Mouse (Mus musculus) embryonic facial prominence, embryonic 11.5 days (tissue): Measurements from ENCODE around the gene Gm45213. TPM values are rescaled to one million over a fixed set of nuclear protein-coding genes. Genes with fewer than 3 reads are reported as not detected.

Experiments used
- ATAC-seq: fragments of 200-750 bp; cut with Nextera tagmentation; replicated peaks from 2 replicates; pipeline ENCODE4 v1.8.0; 2017; ENCODE audit warnings: low read depth; ENCODE audit not compliant: insufficient number of reproducible peaks, low FRiP score, low TSS enrichment
- DNase-seq: peaks from one replicate; pipeline ENCODE4 v3.0.0-alpha.2; 2015; ENCODE audit warnings: low spot score
- H3K27ac ChIP-seq: fragments of 300-500 bp; sonication (generic); replicated peaks from 2 replicates; pipeline ENCODE4 v1.5.1; 2014; ENCODE audit warnings: mild to moderate bottlenecking, low read depth, low read length, control low read depth
- H3K27me3 ChIP-seq: fragments of 300-500 bp; sonication (generic); 2 replicates; pipeline ENCODE4 v1.6.1; 2014; ENCODE audit warnings: mild to moderate bottlenecking, low read length, moderate library complexity, mixed read lengths; ENCODE audit not compliant: control insufficient read depth, insufficient read depth
- H3K36me3 ChIP-seq: fragments of 300-500 bp; sonication (generic); replicated peaks from 2 replicates; pipeline ENCODE4 v1.6.1; 2014; ENCODE audit warnings: low read depth, mild to moderate bottlenecking, low read length, moderate library complexity, mixed read lengths; ENCODE audit not compliant: control insufficient read depth, insufficient read depth
- H3K4me1 ChIP-seq: fragments of 300-500 bp; sonication (generic); 2 replicates; pipeline ENCODE4 v1.6.1; 2014; ENCODE audit warnings: low read length, mixed read lengths; ENCODE audit not compliant: control insufficient read depth, insufficient read depth
- H3K4me2 ChIP-seq: fragments of 300-500 bp; sonication (generic); 2 replicates; pipeline ENCODE4 v1.6.1; 2014; ENCODE audit warnings: low read depth, mild to moderate bottlenecking, control low read depth, low read length, moderate library complexity
- H3K4me3 ChIP-seq: fragments of 300-500 bp; sonication (generic); 2 replicates; pipeline ENCODE4 v1.5.1; 2014; ENCODE audit warnings: low read depth, low read length, control low read depth
- H3K9ac ChIP-seq: fragments of 300-500 bp; sonication (generic); replicated peaks from 2 replicates; pipeline ENCODE4 v1.6.1; 2014; ENCODE audit warnings: mild to moderate bottlenecking, control low read depth, low read length
- H3K9me3 ChIP-seq: fragments of 300-500 bp; sonication (generic); replicated peaks from 2 replicates; pipeline ENCODE4 v1.6.1; 2016; ENCODE audit warnings: mild to moderate bottlenecking, low read length, inconsistent platforms, mixed read lengths; ENCODE audit not compliant: control insufficient read depth
- WGBS: fragments of 180-500 bp; shearing (Covaris S2); extraction: QIAGEN DNeasy Blood & Tissue Kit; methylation state at CpG from one replicate; pipeline ENCODE4 v1.1.7; 2014; 5-methylcytosine and 5-hydroxymethylcytosine counted together
- polyA plus RNA-seq: library from polyadenylated mRNA; unstranded; fragments of >200 nt; fragmentation: Nextera tagmentation; extraction: Ambion mirVana; gene quantifications from 2 replicates; pipeline ENCODE4 v1.2.1, GENCODE M21; 2014

Gene Gm45213
- polyA plus RNA-seq, 1 experiment from 2014 or later = not detected

DNA sequence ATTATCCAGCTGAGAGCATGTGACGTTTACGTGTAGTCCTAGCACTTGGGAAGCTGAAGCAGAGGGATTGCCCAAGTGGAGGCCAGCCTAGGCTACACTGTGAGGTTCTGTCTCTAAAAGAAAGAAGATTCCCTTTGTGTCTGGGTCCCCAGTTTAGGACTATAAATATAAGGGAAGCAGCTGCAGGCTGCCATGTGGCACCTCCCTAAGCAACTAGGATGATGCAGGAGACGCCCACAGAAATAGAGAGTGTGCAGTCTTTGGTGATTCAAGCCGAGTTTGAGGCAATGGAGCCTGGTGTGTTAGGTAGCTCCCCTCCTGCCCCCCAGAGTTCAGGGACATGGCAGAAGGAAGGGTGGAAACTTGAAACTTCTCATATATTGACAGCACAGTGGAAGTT is 44.2 kb downstream of the Gm45213 start:
- WGBS = 91% methylated on average over 4 of the region's 4 CpGs
- Histone ChIP-seq H3K9me3 (no peaks in the 10 kb centered on the region), H3K9ac (no peak overlapping the region), H3K36me3 (peaks cover 11% of the 10 kb centered on the region), H3K4me2 (no peak overlapping the region), H3K4me1 (no peaks in the 10 kb centered on the region), H3K27ac (no peak overlapping the region), H3K27me3 (no peaks in the 10 kb centered on the region), H3K4me3 (no peak overlapping the region)
- DNase-seq = no peak
- no peak for ATAC-seq

DNA sequence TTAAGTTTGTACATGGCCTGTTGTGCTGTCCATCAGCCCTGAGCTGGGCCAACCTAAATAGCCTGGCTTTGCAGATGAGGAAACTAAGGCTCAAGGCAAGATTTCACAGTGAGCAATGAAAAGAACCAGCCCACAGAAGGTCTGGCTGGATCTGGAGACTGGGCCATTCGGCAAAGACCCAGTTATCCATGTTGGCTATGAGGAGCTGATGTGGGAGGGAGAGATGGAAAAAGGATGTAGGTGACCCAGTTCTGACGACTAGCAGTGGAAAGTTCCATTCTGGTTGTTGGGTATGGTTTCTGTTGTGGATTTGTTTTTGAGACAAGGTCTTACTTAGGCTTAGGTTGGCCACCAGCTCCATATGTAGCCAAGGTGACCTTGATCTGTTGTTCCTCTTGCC is 44.7 kb downstream of the Gm45213 start:
- WGBS = 88% methylated on average over 2 of the region's 2 CpGs
- no peaks in the 10 kb centered on the region for H3K9me3 ChIP-seq
- H3K9ac ChIP-seq = no peak overlapping the region
- ATAC-seq = no peak
- H3K27ac ChIP-seq = no peak overlapping the region
- H3K4me3 ChIP-seq = no peak overlapping the region
- no peaks in the 10 kb centered on the region for H3K27me3 ChIP-seq
- no peak for DNase-seq
- peaks cover 11% of the 10 kb centered on the region for H3K36me3 ChIP-seq
- no peaks in the 10 kb centered on the region for H3K4me1 ChIP-seq
- no peak overlapping the region for H3K4me2 ChIP-seq

GRCm38 (mm10) chr7:66090676-66091190 is 47.3 kb downstream of the Gm45213 start:
- no peak overlapping the region for H3K4me2 ChIP-seq
- no peak for DNase-seq
- H3K4me1 ChIP-seq = no peaks in the 10 kb centered on the region
- ATAC-seq = no peak
- no peak overlapping the region for H3K27ac ChIP-seq
- peaks cover 9% of the 10 kb centered on the region for H3K36me3 ChIP-seq
- no peaks in the 10 kb centered on the region for H3K27me3 ChIP-seq
- H3K9ac ChIP-seq = no peak overlapping the region
- no peak overlapping the region for H3K4me3 ChIP-seq
- no peaks in the 10 kb centered on the region for H3K9me3 ChIP-seq
- WGBS = 73% methylated on average over 11 of the region's 11 CpGs

GRCm38 (mm10) chr7:66091553-66091952 is 48.2 kb downstream of the Gm45213 start:
- Histone ChIP-seq H3K4me3 (no peak overlapping the region), H3K27ac (no peak overlapping the region), H3K27me3 (no peaks in the 10 kb centered on the region), H3K36me3 (peaks cover 9% of the 10 kb centered on the region), H3K9me3 (no peaks in the 10 kb centered on the region), H3K9ac (no peak overlapping the region), H3K4me1 (no peaks in the 10 kb centered on the region), H3K4me2 (no peak overlapping the region)
- DNase-seq (no peak), ATAC-seq (no peak)
- WGBS = 88% methylated on average over 7 of the region's 7 CpGs

DNA sequence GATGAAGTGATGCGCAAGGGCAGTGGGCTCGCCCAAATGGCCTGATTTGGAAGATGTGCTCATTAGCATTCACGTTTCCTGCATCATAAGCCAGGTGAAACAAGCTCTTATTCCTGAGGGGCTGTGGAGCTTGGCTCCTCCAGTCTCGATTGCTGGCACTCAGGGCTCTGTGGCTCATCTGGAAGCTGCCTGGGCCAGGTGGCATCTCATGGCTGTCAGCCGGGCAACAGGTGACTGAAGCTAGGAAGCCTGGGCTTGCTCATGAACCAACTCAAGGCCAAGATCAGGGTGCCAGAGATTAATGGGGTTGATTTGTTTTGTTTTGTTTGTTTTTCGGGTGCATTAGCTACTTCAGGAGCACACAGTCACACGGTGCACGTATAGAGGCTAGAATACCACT is 49.3 kb downstream of the Gm45213 start:
- H3K4me3 ChIP-seq = no peak overlapping the region
- no peak overlapping the region for H3K27ac ChIP-seq
- no peak overlapping the region for H3K9ac ChIP-seq
- no peaks in the 10 kb centered on the region for H3K9me3 ChIP-seq
- H3K4me2 ChIP-seq = no peak overlapping the region
- 90% methylated on average over 8 of the region's 8 CpGs for whole genome bisulfite sequencing
- DNase-seq (no peak), ATAC-seq (no peak)
- H3K27me3 ChIP-seq = no peaks in the 10 kb centered on the region
- H3K4me1 ChIP-seq = no peaks in the 10 kb centered on the region
- peaks cover 9% of the 10 kb centered on the region for H3K36me3 ChIP-seq

- no peaks in the 10 kb centered on the region for H3K9me3 ChIP-seq
- no peak overlapping the region for H3K4me2 ChIP-seq
- H3K4me3 ChIP-seq = no peak overlapping the region
- H3K9ac ChIP-seq = no peak overlapping the region
- H3K27me3 ChIP-seq = no peaks in the 10 kb centered on the region
- DNase-seq (no peak), ATAC-seq (no peak)
- 78% methylated on average over 5 of the region's 5 CpGs for WGBS
- H3K36me3 ChIP-seq = peaks cover 9% of the 10 kb centered on the region
- no peaks in the 10 kb centered on the region for H3K4me1 ChIP-seq
- H3K27ac ChIP-seq = no peak overlapping the region
Measured at GRCm38 (mm10) chr7:66094141-66094540, 50.7 kb downstream of the Gm45213 start.

GRCm38 (mm10) chr7:66098803-66099202 is 55.4 kb downstream of the Gm45213 start:
- no peaks in the 10 kb centered on the region for H3K9me3 ChIP-seq
- DNase-seq (no peak), ATAC-seq (no peak)
- no peak overlapping the region for H3K4me3 ChIP-seq
- no peaks in the 10 kb centered on the region for H3K4me1 ChIP-seq
- H3K9ac ChIP-seq = no peak overlapping the region
- H3K36me3 ChIP-seq = no peaks in the 10 kb centered on the region
- no peaks in the 10 kb centered on the region for H3K27me3 ChIP-seq
- WGBS = 84% methylated on average over 7 of the region's 7 CpGs
- no peak overlapping the region for H3K27ac ChIP-seq
- no peak overlapping the region for H3K4me2 ChIP-seq

GRCm38 (mm10) chr7:66101866-66102265 is 58.5 kb downstream of the Gm45213 start:
- Histone ChIP-seq H3K9me3 (no peaks in the 10 kb centered on the region), H3K36me3 (no peaks in the 10 kb centered on the region), H3K9ac (no peak overlapping the region), H3K27ac (no peak overlapping the region), H3K4me3 (no peak overlapping the region), H3K27me3 (no peaks in the 10 kb centered on the region), H3K4me2 (no peak overlapping the region), H3K4me1 (no peaks in the 10 kb centered on the region)
- 9% methylated on average over 4 of the region's 4 CpGs for WGBS
- ATAC-seq (no peak), DNase-seq (peak; percentile 72)
